Mouse (Mus musculus) cerebellum, postnatal 4 days (tissue): Measurements from ENCODE around the gene Tfr2.
"Not testable (repeated sequence)": the region's sequence is repeated elsewhere in the genome, so short reads cannot be mapped to it uniquely, and the experiment has no call there.

Experiments
- DNase-seq, 2 experiments: peaks; one replicate each; pipeline ENCODE4 v3.0.0; 2022; ENCODE audit warnings: low spot score in 2 of 2, mixed read lengths in 1 of 2

The Tfr2 gene

GRCm38 (mm10) chr5:137583670-137584169, 14.1 kb downstream of the Tfr2 start:
- peak; percentile 45 to 67 for DNase-seq

- peak in 1 of 2 experiments; percentile 68 for DNase-seq
Observed at GRCm38 (mm10) chr5:137584976-137585375, 15.3 kb downstream of the Tfr2 start.

GRCm38 (mm10) chr5:137590507-137590906, 20.9 kb downstream of the Tfr2 start:
- no peak for DNase-seq

- DNase-seq: no peak
Observed at GRCm38 (mm10) chr5:137595921-137596320, 26.3 kb downstream of the Tfr2 start.

GRCm38 (mm10) chr5:137596601-137597261, 27.1 kb downstream of the Tfr2 start:
- no peak for DNase-seq

GRCm38 (mm10) chr5:137597625-137598024, 28.0 kb downstream of the Tfr2 start:
- no peak for DNase-seq

- no peak for DNase-seq
Observed at GRCm38 (mm10) chr5:137598100-137598826, 28.6 kb downstream of the Tfr2 start.

- no peak for DNase-seq
Observed at GRCm38 (mm10) chr5:137599600-137599999, 30.0 kb downstream of the Tfr2 start.

GRCm38 (mm10) chr5:137600281-137600618, 30.6 kb downstream of the Tfr2 start:
- DNase-seq: no peak

GRCm38 (mm10) chr5:137600619-137601364, 31.2 kb downstream of the Tfr2 start, which contains the start of gene Mospd3:
Gene Mospd3, minus strand, starts transcription at chr5:137601058.
- peak; percentile 87 to 94 for DNase-seq

- DNase-seq: no peak
Observed at GRCm38 (mm10) chr5:137601365-137601729, 31.7 kb downstream of the Tfr2 start.

- DNase-seq: no peak
Observed at GRCm38 (mm10) chr5:137607860-137608653, 38.4 kb downstream of the Tfr2 start.

- DNase-seq: no peak
Observed at GRCm38 (mm10) chr5:137608654-137609190, 39.1 kb downstream of the Tfr2 start.

- no peak for DNase-seq
Observed at GRCm38 (mm10) chr5:137609292-137609691, 39.7 kb downstream of the Tfr2 start.

- DNase-seq: no peak
Observed at GRCm38 (mm10) chr5:137610056-137610455, 40.4 kb downstream of the Tfr2 start.

- DNase-seq: no peak
Observed at GRCm38 (mm10) chr5:137610548-137611244, 41.1 kb downstream of the Tfr2 start.

GRCm38 (mm10) chr5:137611245-137611602, 41.6 kb downstream of the Tfr2 start:
- no peak for DNase-seq

- no peak for DNase-seq
Observed at GRCm38 (mm10) chr5:137613076-137613475, 43.4 kb downstream of the Tfr2 start.

- DNase-seq: no peak
Observed at GRCm38 (mm10) chr5:137613550-137613949, 43.9 kb downstream of the Tfr2 start, which contains the start of gene Pcolce. Gene Pcolce, minus strand, starts transcription at chr5:137613784.

- not testable (repeated sequence) for DNase-seq
Observed at GRCm38 (mm10) chr5:137614921-137615320, 45.3 kb downstream of the Tfr2 start.

- DNase-seq: no peak
Observed at GRCm38 (mm10) chr5:137615347-137615746, 45.7 kb downstream of the Tfr2 start.
